Mouse (Mus musculus) C2C12 (cell line): Measurements from ENCODE around the gene 4931406P16Rik. TPM values are rescaled to one million over a fixed set of nuclear protein-coding genes. Genes with fewer than 3 reads are reported as not detected.
A peak's percentile ranks its signal among the peaks of the same experiment; 100 is the strongest.

Source experiments
- H3K27me3 ChIP-seq: one replicate; pipeline ENCODE4 v1.6.1; 2011; ENCODE audit not compliant: control insufficient read depth, insufficient read depth, insufficient read length
- H3K36me3 ChIP-seq: one replicate; pipeline ENCODE4 v1.6.1; 2011; ENCODE audit not compliant: control insufficient read depth, insufficient read depth
- H3K4me3 ChIP-seq: one replicate; pipeline ENCODE4 v1.5.1; 2011; ENCODE audit warnings: mild to moderate bottlenecking, control low read depth; ENCODE audit not compliant: poor library complexity, insufficient read depth, severe bottlenecking
- H3K79me2 ChIP-seq: one replicate; pipeline ENCODE4 v1.6.1; 2011; ENCODE audit not compliant: control insufficient read depth, insufficient read depth
- H3K79me3 ChIP-seq: one replicate; pipeline ENCODE4 v1.6.1; 2011; ENCODE audit warnings: low read depth, control low read depth
- H3ac ChIP-seq: one replicate; pipeline ENCODE3; 2011; ENCODE audit warnings: low read depth; ENCODE audit not compliant: control insufficient read depth, insufficient read length
- CEBPB ChIP-seq: IDR thresholded peaks from one replicate; pipeline ENCODE4 v1.6.1; 2011; ENCODE audit warnings: low read depth, mild to moderate bottlenecking, control low read depth, moderate library complexity
- CTCF ChIP-seq: IDR thresholded peaks from one replicate; pipeline ENCODE4 v1.5.1; 2011; ENCODE audit not compliant: control insufficient read depth, insufficient read depth, insufficient read length
- FOSL1 ChIP-seq: IDR thresholded peaks from one replicate; pipeline ENCODE4 v1.8.0; 2011; ENCODE audit warnings: mild to moderate bottlenecking, low read length; ENCODE audit not compliant: poor library complexity, insufficient read depth, severe bottlenecking
- MAX ChIP-seq: IDR thresholded peaks from one replicate; pipeline ENCODE4 v1.6.1; 2011; ENCODE audit warnings: mild to moderate bottlenecking, control low read depth
- MYOD1 ChIP-seq: IDR thresholded peaks from one replicate; pipeline ENCODE4 v1.6.1; 2011; ENCODE audit warnings: low read depth; ENCODE audit not compliant: control insufficient read depth, insufficient read length
- MYOG ChIP-seq: IDR thresholded peaks from one replicate; pipeline ENCODE4 v1.6.1; 2011; ENCODE audit not compliant: control insufficient read depth, insufficient read length; ENCODE audit errors: extremely low read depth
- USF1 ChIP-seq: IDR thresholded peaks from one replicate; pipeline ENCODE4 v1.6.1; 2011; ENCODE audit warnings: low read depth, mild to moderate bottlenecking, control low read depth, moderate library complexity
- polyA plus RNA-seq: library from polyadenylated mRNA; unstranded; fragments of >200 nt; fragmentation: generic; extraction: Trizol; gene quantifications from one replicate; pipeline ENCODE4 v1.2.1, GENCODE M21; 2012; ENCODE audit warnings: missing spikeins

The 4931406P16Rik gene
- polyA plus RNA-seq, 1 experiment, result 13.2 TPM

GRCm38 (mm10) chr7:34234610-34235561, 78.5 kb downstream of the 4931406P16Rik start:
- Histone ChIP-seq H3K4me3 (peak overlapping the region; percentile 30), H3K79me3 (no peaks in the 10 kb centered on the region), H3K79me2 (peaks cover 2% of the 10 kb centered on the region), H3K27me3 (no peaks in the 10 kb centered on the region), H3K36me3 (peaks cover 31% of the 10 kb centered on the region), H3ac (no peak overlapping the region)
- TF ChIP-seq MYOG (no peak), USF1 (no peak), FOSL1 (no peak), CEBPB (no peak), MAX (no peak), MYOD1 (no peak), CTCF (no peak)

DNA sequence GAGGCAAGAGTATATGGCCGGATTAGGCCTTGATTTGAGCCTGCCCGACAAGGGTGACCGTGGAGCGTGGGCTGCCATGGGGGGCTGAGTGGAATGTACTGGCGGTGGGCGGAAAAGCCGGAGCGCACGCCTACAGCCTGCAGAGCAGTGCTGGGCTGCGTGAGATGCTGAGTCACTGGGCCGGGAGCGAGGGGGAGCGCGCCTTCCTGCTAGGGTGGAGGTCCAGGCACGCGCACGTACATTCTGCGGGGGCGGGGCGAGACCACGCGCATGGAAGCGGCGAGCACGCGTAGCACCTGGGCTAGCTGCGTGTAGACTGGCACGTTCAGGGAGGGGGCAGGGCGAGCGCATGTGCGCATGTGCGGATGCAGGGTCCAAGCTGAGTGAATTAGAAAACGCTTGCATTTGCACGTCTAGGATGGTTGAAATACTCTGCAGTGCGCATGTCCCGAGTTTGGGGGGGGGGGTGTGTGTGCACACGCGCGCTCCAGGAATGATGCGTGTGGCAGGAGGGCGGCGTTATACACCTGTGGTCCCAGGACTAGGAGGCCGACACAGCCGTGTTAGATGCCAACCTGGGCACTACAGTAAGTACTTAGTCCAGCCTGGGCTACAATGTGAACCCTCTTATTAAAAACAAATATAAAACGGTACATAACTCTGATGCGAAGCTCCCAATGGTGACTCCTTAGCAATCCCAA, 79.3 kb downstream of the 4931406P16Rik start:
- Histone ChIP-seq H3ac (peak overlapping the region; percentile 54), H3K79me3 (peaks cover 5% of the 10 kb centered on the region), H3K4me3 (peak overlapping the region; percentile 30), H3K79me2 (peaks cover 11% of the 10 kb centered on the region), H3K36me3 (peaks cover 22% of the 10 kb centered on the region), H3K27me3 (no peaks in the 10 kb centered on the region)
- no peak for TF ChIP-seq CEBPB
- peak; percentile 81 for TF ChIP-seq MAX

- peaks cover 23% of the 10 kb centered on the region for H3K36me3 ChIP-seq
- peak overlapping the region; percentile 30 for H3K4me3 ChIP-seq
- peak overlapping the region; percentile 54 for H3ac ChIP-seq
- peaks cover 21% of the 10 kb centered on the region for H3K79me2 ChIP-seq
- peaks cover 14% of the 10 kb centered on the region for H3K79me3 ChIP-seq
- TF ChIP-seq FOSL1 (no peak), MYOG (no peak), CTCF (no peak), USF1 (no peak), CEBPB (no peak), MYOD1 (no peak), MAX (no peak)
- H3K27me3 ChIP-seq, result no peaks in the 10 kb centered on the region
These were observed 80.3 kb downstream of the 4931406P16Rik start for GRCm38 (mm10) chr7:34232785-34233725.

- peaks cover 30% of the 10 kb centered on the region for H3K79me3 ChIP-seq
- H3K27me3 ChIP-seq, result no peaks in the 10 kb centered on the region
- H3K4me3 ChIP-seq, result peak within 1 kb of the TSS; percentile 50
- peaks cover 36% of the 10 kb centered on the region for H3K36me3 ChIP-seq
- TF ChIP-seq MAX, result no peak
- no peak for TF ChIP-seq CTCF
- TF ChIP-seq MYOD1, result no peak
- TF ChIP-seq CEBPB, result no peak
- TF ChIP-seq FOSL1, result no peak
- no peak for TF ChIP-seq USF1
- no peak for TF ChIP-seq MYOG
- peaks cover 49% of the 10 kb centered on the region for H3K79me2 ChIP-seq
- H3ac ChIP-seq, result peak within 1 kb of the TSS; percentile 61
These were observed 83.2 kb downstream of the 4931406P16Rik start, which contains the start of gene Gpi1 for GRCm38 (mm10) chr7:34230116-34230515. Gene Gpi1 (minus strand): TSS chr7:34230336.

DNA sequence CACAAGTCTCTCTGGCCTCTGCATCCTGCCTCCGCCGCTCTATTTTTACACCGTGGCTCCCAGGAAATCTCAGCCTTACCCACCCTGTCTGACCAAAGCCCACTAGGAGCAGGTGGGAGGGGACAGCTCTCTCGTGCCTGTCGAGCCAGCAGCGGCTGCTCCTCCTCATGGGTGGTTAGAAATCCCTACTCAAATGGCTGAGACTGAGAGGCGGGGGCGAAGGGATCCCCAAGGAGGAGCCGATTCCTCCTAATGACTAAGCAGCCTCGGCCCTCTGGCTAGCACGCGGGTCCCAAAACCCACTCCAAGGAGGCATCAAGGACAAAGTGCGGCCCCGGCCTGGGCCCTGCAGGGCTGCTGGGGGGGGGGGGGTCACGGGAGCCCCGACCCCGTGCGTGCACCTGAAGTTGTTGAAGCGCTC, 83.7 kb downstream of the 4931406P16Rik start:
- TF ChIP-seq USF1, result no peak
- no peak for TF ChIP-seq CEBPB
- no peak for TF ChIP-seq MYOD1
- no peak for TF ChIP-seq CTCF
- no peak for TF ChIP-seq MYOG
- no peak for TF ChIP-seq MAX
- TF ChIP-seq FOSL1, result no peak
- peak overlapping the region; percentile 61 for H3ac ChIP-seq
- peaks cover 54% of the 10 kb centered on the region for H3K79me2 ChIP-seq
- H3K36me3 ChIP-seq, result peaks cover 40% of the 10 kb centered on the region
- no peaks in the 10 kb centered on the region for H3K27me3 ChIP-seq
- H3K79me3 ChIP-seq, result peaks cover 30% of the 10 kb centered on the region
- H3K4me3 ChIP-seq, result peak overlapping the region; percentile 50
